10 mouse cellular contexts compared by ENCODE assay signal in genomic region chr7:139266886-139267870, GRCm38 (mm10). TPM values are rescaled to one million over a fixed set of nuclear protein-coding genes. Genes with fewer than 3 reads are reported as not detected.
DNase-seq lines count a peak whose midpoint lies in the region; ATAC-seq and TF ChIP-seq lines count a peak whose summit lies in the region.
"Had no signal": no experiment of that assay in that cellular context is flagged by ENCODE, and none has a peak within 500 bp of the region (broad histone marks: within the 10 kb centered on the region; RNA-seq: fewer than 3 reads in every experiment).

No protein-coding gene starts in this region.

- ATAC-seq in heart, embryonic 13.5 days (ENCODE audit: extremely low read depth, insufficient number of reproducible peaks, low FRiP score, low TSS enrichment): no peak
- no peak for ATAC-seq in hindbrain, embryonic 14.5 days (ENCODE audit: low FRiP score)
- ATAC-seq: forebrain, embryonic 16.5 days had no signal

- no peaks in the 10 kb centered on the region for H3K4me1 ChIP-seq in kidney, adult 2 months (ENCODE audit: control insufficient read depth, insufficient read depth, low read length)
- peaks cover 53% of the 10 kb centered on the region for H3K4me1 ChIP-seq in heart, embryonic 13.5 days
- H3K4me1 ChIP-seq in hindbrain, embryonic 14.5 days (replicated peaks; ENCODE audit: control insufficient read depth, insufficient read depth, low read length): peaks cover 3% of the 10 kb centered on the region; the same call in 1 of the 2 replicates

- no peaks in the 10 kb centered on the region for H3K9me3 ChIP-seq in heart, embryonic 13.5 days
- no peaks in the 10 kb centered on the region for H3K9me3 ChIP-seq in hindbrain, embryonic 14.5 days (ENCODE audit: control insufficient read depth, low read length)

- H3K27me3 ChIP-seq in kidney, adult 2 months (replicated peaks; ENCODE audit: control insufficient read depth, insufficient read depth, low read length): no peaks in the 10 kb centered on the region
- H3K27me3 ChIP-seq in heart, embryonic 13.5 days (replicated peaks): no peaks in the 10 kb centered on the region
- H3K27me3 ChIP-seq in hindbrain, embryonic 14.5 days (ENCODE audit: control insufficient read depth, insufficient read depth, low read length): no peaks in the 10 kb centered on the region

- no peak for TF ChIP-seq CTCF in kidney, adult 2 months (conservative IDR thresholded peaks at IDR 0.05; ENCODE audit: insufficient read depth, insufficient read length, low read depth, low read length)

- TF ChIP-seq POLR2A in kidney, adult 2 months (IDR thresholded peaks at IDR 0.05; ENCODE audit: low read depth, low read length): no peak

- no peaks in the 10 kb centered on the region for H3K36me3 ChIP-seq in kidney, adult 2 months (ENCODE audit: control insufficient read depth, insufficient read depth, low read length)
- H3K36me3 ChIP-seq in heart, embryonic 13.5 days: peaks cover 25% of the 10 kb centered on the region
- H3K36me3 ChIP-seq in hindbrain, embryonic 14.5 days (replicated peaks; ENCODE audit: control insufficient read depth, insufficient read depth): no peaks in the 10 kb centered on the region

- peak overlapping the region; percentile 47; the same call in 1 of the 2 replicates for H3K27ac ChIP-seq in kidney, adult 2 months (ENCODE audit: insufficient read depth, low read depth, low read length)
- H3K27ac ChIP-seq in heart, embryonic 13.5 days (replicated peaks): peak overlapping the region; percentile 65
- no peak overlapping the region for H3K27ac ChIP-seq in hindbrain, embryonic 14.5 days

- H3K9ac ChIP-seq in heart, embryonic 13.5 days: peak overlapping the region; percentile 11; the same call in 1 of the 2 replicates
- no peak overlapping the region for H3K9ac ChIP-seq in hindbrain, embryonic 14.5 days

- 65% methylated on average over 8 of the region's 8 CpGs for WGBS in kidney, adult 2 months
- WGBS in heart, embryonic 13.5 days: 46% methylated on average over 8 of the region's 8 CpGs
- 74% methylated on average over 8 of the region's 8 CpGs for WGBS in hindbrain, embryonic 14.5 days

- H3K4me3 ChIP-seq in kidney, adult 2 months (ENCODE audit: insufficient read depth, low read depth, low read length): no peak overlapping the region
- H3K4me3 ChIP-seq in heart, embryonic 13.5 days: no peak overlapping the region
- H3K4me3 ChIP-seq in hindbrain, embryonic 14.5 days (replicated peaks; ENCODE audit: low read length): no peak overlapping the region

- peak; percentile 37 for DNase-seq in kidney, adult 2 months
- DNase-seq in kidney, adult 11 months: no peak
- DNase-seq in adrenal gland, adult 8-10 months: peak; percentile 65
- peak; percentile 54 to 65 for DNase-seq in lung, postnatal 4 days
- no peak for DNase-seq in c-Kit-positive CD71-positive TER-119-positive erythroid progenitor cells, embryonic 14.5 days (ENCODE audit: low spot score)
- DNase-seq in hindbrain, embryonic 14.5 days (ENCODE audit: low spot score): no peak

- no peak overlapping the region for H3K4me2 ChIP-seq in heart, embryonic 13.5 days
- H3K4me2 ChIP-seq in hindbrain, embryonic 14.5 days (replicated peaks): no peak overlapping the region

RNA-seq across cellular contexts. Expression of gene Pwwp2b, which starts 18.9 kb away (rescaled TPM):
- 7.9 and 8.0 TPM in 2 replicates for polyA plus RNA-seq in kidney, adult 2 months (2012; rRNA removed)
- total RNA-seq in adrenal gland, adult 8-10 months (2022): 10 to 100 TPM; 13.5 to 20.4 (median 17.0) TPM
- polyA plus RNA-seq in heart, embryonic 13.5 days (2015; fragmentation: Nextera tagmentation; extraction: Ambion mirVana): 7.3 and 8.0 TPM in 2 replicates
- polyA plus RNA-seq in hindbrain, embryonic 14.5 days (2014; fragmentation: Nextera tagmentation; extraction: Ambion mirVana): 5.2 and 5.3 TPM in 2 replicates

RNA-seq across cellular contexts. Expression of gene Stk32c, which starts 54.1 kb away (rescaled TPM):
- 3.1 and 3.2 TPM in 2 replicates for polyA plus RNA-seq in kidney, adult 2 months (2012; rRNA removed)
- 1 to 10 TPM; 4.0 to 6.7 (median 5.4) TPM for total RNA-seq in adrenal gland, adult 8-10 months (2022)
- polyA plus RNA-seq in heart, embryonic 13.5 days (2015; fragmentation: Nextera tagmentation; extraction: Ambion mirVana): 0.11 TPM in 1 of 2 replicates, not detected in the other
- 1.2 and 2.8 TPM in 2 replicates for polyA plus RNA-seq in hindbrain, embryonic 14.5 days (2014; fragmentation: Nextera tagmentation; extraction: Ambion mirVana)
- total RNA-seq: neutrophil, adult 5-6 weeks had no signal
- polyA plus RNA-seq: liver, embryonic 16.5 days had no signal

RNA-seq across cellular contexts. Expression of gene Lrrc27, which starts 54.4 kb away (rescaled TPM):
- 3.3 and 3.7 TPM in 2 replicates for polyA plus RNA-seq in kidney, adult 2 months (2012; rRNA removed)
- total RNA-seq in adrenal gland, adult 8-10 months (2022): 10 to 100 TPM in 1 of 4 experiments, 1 to 10 TPM in 3; 6.5 to 10.4 (median 7.7) TPM
- 2.3 and 3.3 TPM in 2 replicates for polyA plus RNA-seq in heart, embryonic 13.5 days (2015; fragmentation: Nextera tagmentation; extraction: Ambion mirVana)
- polyA plus RNA-seq in hindbrain, embryonic 14.5 days (2014; fragmentation: Nextera tagmentation; extraction: Ambion mirVana): 5.2 and 6.2 TPM in 2 replicates

Comparison
In these comparisons a context has a peak if more than half of its experiments do, and no peak if none do; other contexts are left out.
1. DNase-seq: peak in kidney, adult 2 months (single experiment), adrenal gland, adult 8-10 months (single experiment) and lung, postnatal 4 days (2 of 2); none in kidney, adult 11 months (single experiment), c-Kit-positive CD71-positive TER-119-positive erythroid progenitor cells, embryonic 14.5 days (single experiment) and hindbrain, embryonic 14.5 days (single experiment).